Mouse (Mus musculus): Measurements from ENCODE around the gene Gm45233. TPM values are rescaled to one million over a fixed set of nuclear protein-coding genes. Genes with fewer than 3 reads are reported as not detected.

Gene Gm45233
- polyA plus RNA-seq (2017; shearing (Covaris generic)), result not detected

GRCm38 (mm10) chr7:43443917-43444293 is at the start of gene Gm45233, which contains the start of gene Etfb:
Gene Gm45233, plus strand, starts transcription at chr7:43444128.
Gene Etfb, plus strand, starts transcription at chr7:43444083.

GRCm38 (mm10) chr7:43408131-43408553 is 35.8 kb upstream of the Gm45233 start, which contains the start of gene Siglecg:
Gene Siglecg, plus strand, starts transcription at chr7:43408204.

GRCm38 (mm10) chr7:43427406-43427805 is 16.5 kb upstream of the Gm45233 start, which contains the start of gene Lim2:
Gene Lim2, plus strand, starts transcription at chr7:43427670.

GRCm38 (mm10) chr7:43436341-43437255 is 7.3 kb upstream of the Gm45233 start, which contains the start of gene Nkg7:
Gene Nkg7, plus strand, starts transcription at chr7:43437073.

GRCm38 (mm10) chr7:43440482-43440881 is 3.4 kb upstream of the Gm45233 start, which contains the start of gene Cldnd2:
Gene Cldnd2, plus strand, starts transcription at chr7:43440782.

DNA sequence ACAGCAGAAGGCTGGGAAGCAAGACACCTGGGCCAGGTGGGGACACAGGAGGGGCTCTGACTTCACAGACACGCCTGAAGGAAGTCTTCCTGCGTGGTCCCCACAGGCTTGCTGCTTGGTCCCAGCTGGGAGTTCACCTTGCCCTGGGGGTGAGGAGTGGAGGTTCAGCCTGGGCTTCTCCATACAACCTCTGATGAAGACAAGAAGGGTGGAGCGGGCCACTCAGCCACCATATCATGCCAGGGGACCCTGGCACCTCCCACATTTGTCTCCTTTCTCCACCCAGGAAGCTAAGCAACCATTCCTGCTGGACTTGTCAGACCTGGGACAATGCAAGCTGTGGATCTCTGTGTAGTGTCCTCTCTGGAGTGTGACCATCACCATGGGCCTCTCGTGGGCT is 18.9 kb downstream of the Gm45233 start, which contains the start of gene Vsig10l:
Gene Vsig10l, plus strand, starts transcription at position 301 of the 400 bp plus-strand sequence.

DNA sequence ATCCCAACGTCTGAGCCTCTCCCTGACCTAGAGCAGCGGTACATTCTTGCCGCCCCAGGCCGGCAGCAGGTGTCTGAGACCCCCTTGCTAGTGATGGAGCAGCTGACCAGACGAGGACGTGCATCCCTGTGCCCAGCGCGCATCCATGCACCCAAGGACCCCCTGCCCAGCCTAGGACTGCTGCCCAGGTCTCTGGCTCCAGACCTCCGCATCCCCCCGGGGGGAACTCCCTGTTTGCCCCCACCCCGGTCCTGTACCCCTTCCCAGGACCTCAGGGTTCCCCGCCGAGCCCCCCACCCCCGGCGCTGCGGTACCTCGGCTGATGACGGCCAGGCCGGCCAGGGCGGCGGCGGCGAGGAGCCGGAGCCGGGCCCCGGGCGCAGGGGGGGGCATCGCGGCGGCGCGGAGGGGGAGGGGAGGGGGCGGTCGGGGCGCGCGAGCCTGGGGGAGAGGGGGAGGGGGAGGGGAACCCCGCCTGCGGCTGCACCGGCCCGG is 45.8 kb downstream of the Gm45233 start, which contains the start of gene Iglon5:
Gene Iglon5, minus strand, starts transcription at position 445 of the 495 bp plus-strand sequence.

Other genes with a start within 250 kb of the Gm45233 start
- gene Zfp715, start 130.8 kb upstream of the Gm45233 start, polyA plus RNA-seq (2017; shearing (Covaris generic)), result 18.1 TPM
- not detected for gene Siglecf, start 92.8 kb upstream of the Gm45233 start, polyA plus RNA-seq (2017; shearing (Covaris generic))
- 0.78 TPM for gene Siglecg, start 35.9 kb upstream of the Gm45233 start, polyA plus RNA-seq (2017; shearing (Covaris generic))
- not detected for gene Lim2, start 16.5 kb upstream of the Gm45233 start, polyA plus RNA-seq (2017; shearing (Covaris generic))
- gene Nkg7, start 7.1 kb upstream of the Gm45233 start, polyA plus RNA-seq (2017; shearing (Covaris generic)), result 86.9 TPM
- not detected for gene Cldnd2, start 3.3 kb upstream of the Gm45233 start, polyA plus RNA-seq (2017; shearing (Covaris generic))
- 121 TPM for gene Etfb, start within 50 bp of the Gm45233 start, polyA plus RNA-seq (2017; shearing (Covaris generic))
- gene Vsig10l, start 19.0 kb downstream of the Gm45233 start, polyA plus RNA-seq (2017; shearing (Covaris generic)), result 4.1 TPM
- 0.16 TPM for gene Iglon5, start 45.9 kb downstream of the Gm45233 start, polyA plus RNA-seq (2017; shearing (Covaris generic))
- gene 4931406B18Rik, start 61.8 kb downstream of the Gm45233 start, polyA plus RNA-seq (2017; shearing (Covaris generic)), result not detected
- not detected for gene Cd33, start 100.3 kb downstream of the Gm45233 start, polyA plus RNA-seq (2017; shearing (Covaris generic))
- 5.6 TPM for gene Zfp658, start 118.1 kb downstream of the Gm45233 start, polyA plus RNA-seq (2017; shearing (Covaris generic))
- gene Zfp719, start 135.5 kb downstream of the Gm45233 start, polyA plus RNA-seq (2017; shearing (Covaris generic)), result 8.7 TPM
- gene Zfp819, start 163.0 kb downstream of the Gm45233 start, polyA plus RNA-seq (2017; shearing (Covaris generic)), result not detected
- gene Ceacam18, start 190.6 kb downstream of the Gm45233 start, polyA plus RNA-seq (2017; shearing (Covaris generic)), result 0.08 TPM
- 0.60 TPM for gene Siglece, start 216.0 kb downstream of the Gm45233 start, polyA plus RNA-seq (2017; shearing (Covaris generic))
- gene Ctu1, start 227.9 kb downstream of the Gm45233 start, polyA plus RNA-seq (2017; shearing (Covaris generic)), result 14.0 TPM
- gene Klk14, start 246.3 kb downstream of the Gm45233 start, polyA plus RNA-seq (2017; shearing (Covaris generic)), result not detected